Mouse (Mus musculus): ENCODE results near the gene Luzp2.

GRCm38 (mm10) chr7:54842807-54843335, 7.6 kb downstream of the Luzp2 start:
- TF ChIP-seq CTCF (IDR thresholded peaks at IDR 0.05; ENCODE audit: control insufficient read depth, insufficient read depth, insufficient replicate concordance, low read depth, low read length) = no peak
- TF ChIP-seq POLR2A (IDR thresholded peaks at IDR 0.05; ENCODE audit: control insufficient read depth, low read depth, low read length) = no peak

Measured in testis, adult 2 months (tissue).